Mouse (Mus musculus): ENCODE measurements around the gene Gfap. TPM values are rescaled to one million over a fixed set of nuclear protein-coding genes. Genes with fewer than 3 reads are reported as not detected.

Gene Gfap
- polyA plus RNA-seq, 1 experiment from 2014 or later: 8.3 TPM

DNA sequence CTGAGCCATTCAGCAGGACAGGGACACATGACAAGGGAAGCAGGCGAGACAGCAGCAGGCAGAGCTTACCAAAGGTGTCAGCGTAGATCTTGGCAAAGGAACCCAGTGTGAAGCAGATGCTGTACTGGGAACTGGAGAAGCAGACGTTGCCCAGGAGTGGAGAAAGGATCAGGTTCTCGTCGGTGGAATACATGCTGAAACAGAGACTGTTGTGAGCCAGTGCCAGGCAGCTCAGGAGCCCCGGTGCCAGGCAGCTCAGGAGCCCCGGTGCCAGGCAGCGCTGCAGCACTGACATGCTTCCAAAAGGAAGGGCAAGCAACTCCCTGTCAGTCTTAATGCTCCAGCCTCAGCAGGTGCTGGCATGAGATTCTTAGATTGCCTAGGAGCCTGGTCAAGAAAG is 40.8 kb downstream of the Gfap start:
- ATAC-seq (ENCODE audit: low read depth): no peak
- H3K36me3 ChIP-seq (ENCODE audit: control insufficient read depth, insufficient read depth): peaks cover 42% of the 10 kb centered on the region
- no peak overlapping the region for H3K9ac ChIP-seq (ENCODE audit: low read depth, low read length)
- whole genome bisulfite sequencing (ENCODE audit: insufficient replicate concordance): 86% methylated on average over 8 of the region's 8 CpGs
- H3K27me3 ChIP-seq (ENCODE audit: control insufficient read depth, insufficient read depth, low read depth, low read length): no peaks in the 10 kb centered on the region
- H3K4me1 ChIP-seq (ENCODE audit: control insufficient read depth, low read depth, low read length): no peaks in the 10 kb centered on the region
- no peak overlapping the region for H3K4me2 ChIP-seq (ENCODE audit: low read depth, low read length)
- no peaks in the 10 kb centered on the region for H3K9me3 ChIP-seq (replicated peaks; ENCODE audit: control insufficient read depth, low read length)
- H3K27ac ChIP-seq (ENCODE audit: low read length): no peak overlapping the region
- no peak overlapping the region for H3K4me3 ChIP-seq (ENCODE audit: low read depth, low read length)

DNA sequence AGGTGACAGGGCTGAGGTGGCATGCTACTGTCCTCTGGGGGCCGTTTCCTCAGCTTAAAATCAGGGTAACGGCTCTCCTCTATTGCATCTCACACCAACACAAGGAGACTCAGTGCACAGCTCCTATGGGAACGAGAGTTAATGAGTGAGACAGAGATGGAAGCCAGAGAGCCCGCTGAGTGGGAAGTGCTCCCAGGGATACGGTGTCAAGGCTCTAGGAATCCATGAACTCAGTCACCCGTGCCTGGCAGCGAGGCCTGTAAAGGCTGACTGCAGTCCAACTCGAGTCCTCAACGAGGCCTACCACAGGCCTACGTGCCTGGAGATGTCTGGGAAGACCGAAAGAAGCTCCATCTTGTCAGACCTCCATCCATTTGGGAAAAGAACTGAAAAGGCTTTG is 41.8 kb downstream of the Gfap start:
- Histone ChIP-seq H3K4me3 (ENCODE audit: low read depth, low read length) (no peak overlapping the region), H3K4me1 (ENCODE audit: control insufficient read depth, low read depth, low read length) (no peaks in the 10 kb centered on the region), H3K9ac (ENCODE audit: low read depth, low read length) (no peak overlapping the region), H3K27ac (ENCODE audit: low read length) (no peak overlapping the region), H3K4me2 (ENCODE audit: low read depth, low read length) (no peak overlapping the region), H3K36me3 (ENCODE audit: control insufficient read depth, insufficient read depth) (peaks cover 45% of the 10 kb centered on the region), H3K9me3 (replicated peaks; ENCODE audit: control insufficient read depth, low read length) (no peaks in the 10 kb centered on the region), H3K27me3 (ENCODE audit: control insufficient read depth, insufficient read depth, low read depth, low read length) (no peaks in the 10 kb centered on the region)
- 87% methylated on average over 11 of the region's 11 CpGs for WGBS (ENCODE audit: insufficient replicate concordance)
- no peak for ATAC-seq (ENCODE audit: low read depth)

DNA sequence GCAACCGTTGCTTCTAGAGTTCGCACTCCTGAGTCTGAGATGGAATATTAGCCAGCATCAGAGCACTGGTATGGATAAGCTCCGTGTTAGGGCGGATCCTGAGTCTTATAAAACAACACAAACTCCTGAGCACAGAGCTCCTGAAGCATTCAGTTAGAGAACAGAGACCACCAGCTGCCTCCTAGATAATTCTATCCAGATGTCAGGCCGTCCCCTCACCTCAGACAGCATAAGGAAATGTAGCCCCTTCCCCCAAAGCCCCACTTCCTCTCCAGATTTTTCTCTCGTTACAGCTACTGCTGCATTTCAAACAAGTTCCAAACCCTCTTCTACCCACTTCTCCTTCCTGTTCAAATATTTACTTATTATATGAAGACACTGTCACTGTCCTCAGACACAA is 44.8 kb downstream of the Gfap start:
- 77% methylated on average over 6 of the region's 6 CpGs for WGBS (ENCODE audit: insufficient replicate concordance)
- no peak overlapping the region for H3K27ac ChIP-seq (ENCODE audit: low read length)
- H3K27me3 ChIP-seq (ENCODE audit: control insufficient read depth, insufficient read depth, low read depth, low read length): no peaks in the 10 kb centered on the region
- H3K9me3 ChIP-seq (replicated peaks; ENCODE audit: control insufficient read depth, low read length): no peaks in the 10 kb centered on the region
- H3K4me2 ChIP-seq (ENCODE audit: low read depth, low read length): no peak overlapping the region
- H3K4me1 ChIP-seq (ENCODE audit: control insufficient read depth, low read depth, low read length): no peaks in the 10 kb centered on the region
- no peak overlapping the region for H3K4me3 ChIP-seq (ENCODE audit: low read depth, low read length)
- ATAC-seq (ENCODE audit: low read depth): no peak
- H3K9ac ChIP-seq (ENCODE audit: low read depth, low read length): no peak overlapping the region
- H3K36me3 ChIP-seq (ENCODE audit: control insufficient read depth, insufficient read depth): peaks cover 33% of the 10 kb centered on the region

DNA sequence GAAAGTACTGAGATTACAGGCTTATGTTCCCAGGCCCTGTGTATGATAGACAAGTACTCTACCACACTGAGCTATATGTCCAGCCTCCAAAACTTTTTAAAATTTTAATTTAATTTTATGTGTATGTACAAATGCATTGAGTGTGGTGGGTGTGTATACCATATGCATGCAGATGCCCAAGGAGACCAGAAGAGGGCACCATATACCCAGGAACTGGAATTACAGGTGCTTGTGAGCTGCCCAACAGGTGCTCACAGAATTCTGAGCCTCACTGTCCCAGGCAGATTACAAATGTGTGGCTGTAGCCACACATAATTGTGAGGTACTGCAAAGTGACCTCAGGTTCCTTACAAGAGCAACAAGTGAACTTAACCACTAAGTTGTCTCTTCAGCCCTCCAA is 47.0 kb downstream of the Gfap start:
- H3K4me2 ChIP-seq (ENCODE audit: low read depth, low read length): no peak overlapping the region
- peaks cover 34% of the 10 kb centered on the region for H3K36me3 ChIP-seq (ENCODE audit: control insufficient read depth, insufficient read depth)
- no peaks in the 10 kb centered on the region for H3K27me3 ChIP-seq (ENCODE audit: control insufficient read depth, insufficient read depth, low read depth, low read length)

DNA sequence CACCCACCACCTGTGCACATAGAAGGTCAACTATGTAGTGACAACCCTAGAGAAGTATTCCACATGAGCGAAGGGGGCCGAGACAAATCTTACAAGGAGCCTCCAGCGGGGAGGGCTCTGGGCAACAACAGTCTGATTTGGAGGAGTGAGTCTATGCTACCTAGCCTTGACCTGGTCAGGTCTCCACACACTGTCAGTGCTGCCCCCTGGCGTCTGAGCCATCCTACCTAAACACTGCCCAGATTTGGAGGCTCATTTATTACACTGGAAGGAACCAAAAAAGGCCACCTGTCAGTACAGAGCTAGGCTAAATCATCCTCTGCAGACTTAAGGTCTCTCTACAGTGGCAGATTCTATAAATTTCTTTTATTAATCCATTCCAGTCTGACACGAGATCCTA is 48.8 kb downstream of the Gfap start:
- Histone ChIP-seq H3K36me3 (ENCODE audit: control insufficient read depth, insufficient read depth) (peaks cover 45% of the 10 kb centered on the region), H3K4me3 (ENCODE audit: low read depth, low read length) (no peak overlapping the region), H3K27me3 (ENCODE audit: control insufficient read depth, insufficient read depth, low read depth, low read length) (no peaks in the 10 kb centered on the region), H3K4me1 (ENCODE audit: control insufficient read depth, low read depth, low read length) (no peaks in the 10 kb centered on the region), H3K9me3 (replicated peaks; ENCODE audit: control insufficient read depth, low read length) (no peaks in the 10 kb centered on the region), H3K9ac (ENCODE audit: low read depth, low read length) (no peak overlapping the region), H3K27ac (ENCODE audit: low read length) (no peak overlapping the region), H3K4me2 (ENCODE audit: low read depth, low read length) (no peak overlapping the region)
- ATAC-seq (ENCODE audit: low read depth): no peak
- WGBS (ENCODE audit: insufficient replicate concordance): 68% methylated on average over 5 of the region's 5 CpGs

More for the DNA sequence above, 47.0 kb downstream of the Gfap start:
- Histone ChIP-seq H3K4me1 (ENCODE audit: control insufficient read depth, low read depth, low read length) (no peaks in the 10 kb centered on the region), H3K4me3 (ENCODE audit: low read depth, low read length) (no peak overlapping the region), H3K9ac (ENCODE audit: low read depth, low read length) (no peak overlapping the region), H3K9me3 (replicated peaks; ENCODE audit: control insufficient read depth, low read length) (no peaks in the 10 kb centered on the region), H3K27ac (ENCODE audit: low read length) (no peak overlapping the region)
- no peak for ATAC-seq (ENCODE audit: low read depth)

DNA sequence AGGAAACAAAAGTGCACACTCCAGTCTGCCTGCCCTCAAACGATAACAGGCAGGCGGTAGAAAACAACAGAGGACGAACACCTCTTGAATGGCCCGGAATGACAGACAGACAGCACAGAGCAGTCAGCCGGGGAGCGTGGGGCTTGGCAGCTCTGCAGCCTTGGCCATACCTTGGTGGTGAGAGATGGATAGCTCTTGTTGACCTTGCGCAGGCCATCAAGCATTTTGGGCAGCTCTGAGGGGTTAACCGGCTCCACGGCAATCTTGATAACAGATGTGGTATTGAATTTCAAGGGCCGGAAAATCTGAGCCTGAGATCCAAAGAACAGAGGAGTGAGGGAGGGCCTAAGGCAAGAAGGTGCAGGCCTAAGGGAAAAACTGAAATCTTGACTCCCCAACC is 54.8 kb downstream of the Gfap start:
- ATAC-seq (ENCODE audit: low read depth): no peak
- H3K36me3 ChIP-seq (ENCODE audit: control insufficient read depth, insufficient read depth): peaks cover 71% of the 10 kb centered on the region
- no peak overlapping the region for H3K4me2 ChIP-seq (ENCODE audit: low read depth, low read length)
- WGBS (ENCODE audit: insufficient replicate concordance): 88% methylated on average over 10 of the region's 10 CpGs
- H3K9ac ChIP-seq (ENCODE audit: low read depth, low read length): no peak overlapping the region
- H3K27ac ChIP-seq (ENCODE audit: low read length): no peak overlapping the region
- no peaks in the 10 kb centered on the region for H3K27me3 ChIP-seq (ENCODE audit: control insufficient read depth, insufficient read depth, low read depth, low read length)
- H3K4me3 ChIP-seq (ENCODE audit: low read depth, low read length): no peak overlapping the region
- H3K9me3 ChIP-seq (replicated peaks; ENCODE audit: control insufficient read depth, low read length): no peaks in the 10 kb centered on the region
- no peaks in the 10 kb centered on the region for H3K4me1 ChIP-seq (ENCODE audit: control insufficient read depth, low read depth, low read length)

DNA sequence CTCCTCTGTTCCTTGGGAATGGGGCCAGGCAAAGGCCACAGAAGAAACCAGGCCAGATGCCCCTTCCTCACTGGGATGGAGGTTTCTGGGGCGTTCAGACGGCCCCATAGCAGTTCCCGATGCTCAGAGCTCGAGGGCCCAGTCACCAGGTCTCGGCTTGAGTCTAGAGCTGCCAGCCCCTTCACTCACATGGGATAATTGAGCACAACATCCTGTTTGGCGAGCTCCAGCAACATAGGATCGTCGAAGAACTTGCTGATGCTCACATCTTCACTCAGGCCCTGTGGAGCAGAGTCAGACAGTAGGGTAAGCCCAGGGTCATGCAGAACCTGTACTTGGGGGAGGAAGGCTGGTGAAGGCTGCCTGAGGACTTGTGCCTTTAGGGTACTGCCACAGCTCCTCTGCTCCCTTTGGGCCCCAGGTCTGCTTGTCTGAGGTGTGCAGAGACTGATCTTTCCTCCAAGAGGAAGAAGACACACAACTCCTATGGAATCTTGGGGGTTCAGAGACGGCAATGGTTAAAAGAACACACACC is 62.0 kb downstream of the Gfap start:
- no peak for ATAC-seq (ENCODE audit: low read depth)
- peaks cover 36% of the 10 kb centered on the region for H3K36me3 ChIP-seq (ENCODE audit: control insufficient read depth, insufficient read depth)
- no peak overlapping the region for H3K9ac ChIP-seq (ENCODE audit: low read depth, low read length)
- no peak overlapping the region for H3K27ac ChIP-seq (ENCODE audit: low read length)
- no peak overlapping the region for H3K4me2 ChIP-seq (ENCODE audit: low read depth, low read length)
- no peaks in the 10 kb centered on the region for H3K27me3 ChIP-seq (ENCODE audit: control insufficient read depth, insufficient read depth, low read depth, low read length)
- H3K4me3 ChIP-seq (ENCODE audit: low read depth, low read length): no peak overlapping the region
- WGBS (ENCODE audit: insufficient replicate concordance): 77% methylated on average over 9 of the region's 9 CpGs
- no peaks in the 10 kb centered on the region for H3K9me3 ChIP-seq (replicated peaks; ENCODE audit: control insufficient read depth, low read length)
- no peaks in the 10 kb centered on the region for H3K4me1 ChIP-seq (ENCODE audit: control insufficient read depth, low read depth, low read length)

DNA sequence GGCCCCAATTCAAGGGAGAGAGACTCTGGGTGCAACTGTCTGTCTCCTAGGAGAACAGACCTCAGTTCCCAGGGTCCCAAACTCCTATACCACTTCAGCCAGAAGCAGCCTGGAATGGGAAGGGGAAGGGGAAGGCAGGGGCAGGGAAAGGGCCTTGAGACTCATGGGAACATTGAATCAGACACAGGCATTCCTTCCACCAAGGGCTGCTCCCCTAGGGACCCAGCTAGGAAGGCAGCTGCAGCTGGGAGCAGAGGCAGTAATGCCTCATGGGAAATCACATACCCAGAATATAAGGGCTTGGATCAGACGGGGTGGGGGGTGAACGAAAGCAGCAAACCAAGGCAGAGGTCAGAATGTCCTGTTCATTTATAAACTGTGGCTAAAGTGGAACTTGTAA is 62.6 kb downstream of the Gfap start:
- Histone ChIP-seq H3K9ac (ENCODE audit: low read depth, low read length) (no peak overlapping the region), H3K4me2 (ENCODE audit: low read depth, low read length) (no peak overlapping the region), H3K9me3 (replicated peaks; ENCODE audit: control insufficient read depth, low read length) (no peaks in the 10 kb centered on the region), H3K27me3 (ENCODE audit: control insufficient read depth, insufficient read depth, low read depth, low read length) (no peaks in the 10 kb centered on the region), H3K4me3 (ENCODE audit: low read depth, low read length) (no peak overlapping the region), H3K27ac (ENCODE audit: low read length) (no peak overlapping the region), H3K36me3 (ENCODE audit: control insufficient read depth, insufficient read depth) (peaks cover 32% of the 10 kb centered on the region), H3K4me1 (ENCODE audit: control insufficient read depth, low read depth, low read length) (no peaks in the 10 kb centered on the region)
- WGBS (ENCODE audit: insufficient replicate concordance): 81% methylated on average over 2 of the region's 2 CpGs
- ATAC-seq (ENCODE audit: low read depth): no peak

DNA sequence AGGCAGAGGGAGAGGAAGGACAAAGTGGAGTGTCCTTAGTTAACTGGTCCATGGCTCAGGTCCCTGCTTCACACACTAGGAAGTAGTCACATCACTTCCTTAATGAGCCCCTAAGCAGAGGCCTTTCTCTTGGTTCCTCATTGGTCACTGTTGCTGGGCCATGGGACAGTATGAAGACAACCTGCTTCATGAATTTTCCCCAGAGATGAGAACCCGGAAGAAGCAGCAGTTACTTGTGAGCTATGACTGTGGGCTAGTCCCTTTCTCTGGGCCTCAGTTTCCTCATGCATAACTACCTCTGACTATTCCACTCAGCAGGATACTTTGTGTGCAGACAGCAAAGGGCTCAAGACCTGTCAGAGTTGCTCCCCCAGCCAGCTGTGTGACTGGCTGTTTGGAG is 63.3 kb downstream of the Gfap start:
- H3K4me3 ChIP-seq (ENCODE audit: low read depth, low read length): no peak overlapping the region
- H3K36me3 ChIP-seq (ENCODE audit: control insufficient read depth, insufficient read depth): peaks cover 29% of the 10 kb centered on the region
- H3K4me1 ChIP-seq (ENCODE audit: control insufficient read depth, low read depth, low read length): no peaks in the 10 kb centered on the region
- no peaks in the 10 kb centered on the region for H3K9me3 ChIP-seq (replicated peaks; ENCODE audit: control insufficient read depth, low read length)
- H3K9ac ChIP-seq (ENCODE audit: low read depth, low read length): no peak overlapping the region
- WGBS (ENCODE audit: insufficient replicate concordance): 67% methylated on average over 1 of the region's 1 CpGs
- no peaks in the 10 kb centered on the region for H3K27me3 ChIP-seq (ENCODE audit: control insufficient read depth, insufficient read depth, low read depth, low read length)
- H3K4me2 ChIP-seq (ENCODE audit: low read depth, low read length): no peak overlapping the region
- H3K27ac ChIP-seq (ENCODE audit: low read length): no peak overlapping the region
- ATAC-seq (ENCODE audit: low read depth): no peak
